Mouse (Mus musculus) adrenal gland, adult (tissue): ENCODE measurements at regions not wholly inside any gene's neighbourhood (a gene's known extent, or its start where the extent isn't known, plus 50 kb on each side); places are given as distances from the start of the nearest gene placed in this dataset.
A peak's percentile ranks its signal among the peaks of the same experiment; 100 is the strongest.

Experiments
- DNase-seq, 2 experiments: peaks; one replicate each; pipeline ENCODE4 v3.0.0; 2022 to 2023; ENCODE audit warnings: low spot score in 1 of 2; ENCODE audit not compliant: inconsistent age in 2 of 2

GRCm38 (mm10) chr3:149331251-149331960 is 341.1 kb upstream of the Adgrl2 start:
- no peak for DNase-seq

- DNase-seq, result peak; percentile 51 to 70
Observed at GRCm38 (mm10) chr3:149330716-149331115, 340.4 kb upstream of the Adgrl2 start.

DNA sequence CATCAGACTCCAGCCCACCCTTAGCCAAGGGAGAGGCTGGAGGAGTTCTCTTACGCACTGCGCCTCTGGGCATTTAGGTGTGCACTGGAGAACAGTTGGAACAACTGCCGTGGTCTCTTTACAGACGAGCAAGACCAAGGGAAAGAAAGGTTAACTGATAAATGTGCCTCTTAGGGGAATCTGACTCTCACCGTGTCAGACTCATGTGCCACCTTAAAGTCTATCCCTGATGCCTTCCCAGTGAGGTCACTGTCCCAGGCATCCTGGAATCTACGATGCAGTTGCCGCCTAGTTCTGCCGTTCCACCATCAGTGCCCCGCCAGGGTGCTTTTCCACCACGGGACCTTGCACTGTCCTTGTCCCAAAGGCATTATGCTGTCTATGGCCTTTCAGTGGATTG is 339.7 kb upstream of the Adgrl2 start:
- DNase-seq, result no peak

- DNase-seq, result no peak
Observed at GRCm38 (mm10) chr3:149329615-149330014, 339.3 kb upstream of the Adgrl2 start.

GRCm38 (mm10) chr3:149326664-149327063 is 336.3 kb upstream of the Adgrl2 start:
- DNase-seq, result peak; percentile 42 to 77

DNA sequence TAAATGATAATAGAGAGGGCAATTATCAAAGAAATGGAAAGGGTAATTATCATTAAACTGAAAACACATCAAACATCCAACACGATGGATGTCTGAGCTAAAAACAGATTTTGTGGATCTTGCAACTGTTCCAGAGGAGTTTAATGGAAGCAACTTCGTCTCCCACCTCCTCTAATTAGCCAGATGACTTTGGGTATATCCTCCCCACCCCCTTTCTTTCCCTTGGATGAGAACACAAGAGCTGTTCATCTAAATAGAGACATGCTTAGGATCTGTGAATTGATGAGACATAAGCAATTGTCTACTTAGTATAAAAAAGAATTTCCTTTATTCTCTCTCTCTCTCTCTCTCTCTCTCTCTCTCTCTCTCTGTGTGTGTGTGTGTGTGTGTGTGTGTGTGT is 333.7 kb upstream of the Adgrl2 start:
- no peak for DNase-seq

GRCm38 (mm10) chr3:149318728-149319127 is 328.4 kb upstream of the Adgrl2 start:
- no peak for DNase-seq

- DNase-seq, result no peak
Observed at GRCm38 (mm10) chr3:149314258-149314657, 323.9 kb upstream of the Adgrl2 start.

GRCm38 (mm10) chr3:149313217-149313616 is 322.9 kb upstream of the Adgrl2 start:
- DNase-seq, result no peak

GRCm38 (mm10) chr3:149311576-149311975 is 321.2 kb upstream of the Adgrl2 start:
- DNase-seq, result no peak

- no peak for DNase-seq
Observed at GRCm38 (mm10) chr3:149306709-149307108, 316.4 kb upstream of the Adgrl2 start.

- no peak for DNase-seq
Observed at GRCm38 (mm10) chr3:149306291-149306690, 315.9 kb upstream of the Adgrl2 start.

DNA sequence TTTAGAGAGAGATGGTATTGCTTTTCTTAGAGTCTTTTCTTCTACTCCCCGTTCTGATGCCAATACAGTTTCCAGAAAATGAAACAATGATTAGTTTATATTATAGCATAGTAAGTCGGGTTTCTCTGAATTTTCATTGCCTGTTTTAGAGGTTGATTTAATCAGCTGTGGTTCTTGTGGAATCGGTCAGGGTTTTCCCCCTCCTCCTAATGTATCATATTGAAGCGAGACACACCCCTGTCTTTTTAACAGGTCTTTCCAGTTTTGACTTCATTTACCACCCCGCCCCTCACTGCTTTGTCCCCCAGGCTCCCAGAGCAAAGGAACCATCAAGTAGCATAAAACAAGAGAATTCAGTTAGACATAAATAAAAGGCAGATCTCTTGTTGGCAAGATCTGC is 315.1 kb upstream of the Adgrl2 start:
- DNase-seq, result no peak

- no peak for DNase-seq
Observed at GRCm38 (mm10) chr3:149305011-149305413, 314.7 kb upstream of the Adgrl2 start.

DNA sequence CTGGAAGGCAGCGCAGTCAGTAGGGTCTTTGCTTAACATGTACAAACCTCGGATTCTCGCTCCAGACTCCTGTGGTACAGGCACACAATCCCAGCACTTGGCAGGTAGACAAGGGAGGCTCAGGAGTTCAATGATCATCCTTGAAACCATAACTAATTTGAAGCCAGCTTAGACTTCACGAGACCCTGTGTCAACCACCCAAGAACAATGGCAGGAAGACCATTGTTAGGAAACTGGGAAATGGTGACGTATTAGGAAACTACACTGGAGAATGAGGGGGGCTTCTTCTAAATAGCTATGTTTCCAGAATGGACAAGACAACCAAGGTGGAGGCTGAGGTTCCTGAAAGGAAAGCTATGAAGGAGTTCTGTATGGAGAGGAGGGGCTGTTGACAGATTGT is 313.1 kb upstream of the Adgrl2 start:
- no peak for DNase-seq

- DNase-seq, result no peak
Observed at GRCm38 (mm10) chr3:149300002-149300401, 309.6 kb upstream of the Adgrl2 start.

GRCm38 (mm10) chr3:149296419-149296962 is 306.1 kb upstream of the Adgrl2 start:
- DNase-seq, result no peak

DNA sequence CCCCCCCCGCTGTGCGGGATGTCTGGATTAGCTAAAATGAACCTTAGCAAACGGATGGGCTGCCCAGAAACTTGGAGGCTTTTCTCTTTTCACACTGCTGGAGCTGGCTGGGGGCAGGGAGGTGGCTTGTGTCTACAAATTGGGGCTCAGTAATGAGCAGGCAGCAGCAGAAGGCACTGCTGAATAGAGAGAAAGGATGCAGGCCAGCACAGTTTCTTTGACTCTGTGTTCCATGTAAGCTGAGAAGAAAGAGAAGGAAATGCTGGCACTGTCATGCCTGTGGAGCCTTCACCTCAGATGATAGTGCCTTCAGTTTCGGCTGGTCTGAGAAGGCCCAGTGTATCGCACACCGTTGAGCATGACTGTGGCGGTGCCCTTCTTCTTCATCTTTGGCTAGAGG is 305.6 kb upstream of the Adgrl2 start:
- DNase-seq, result no peak

GRCm38 (mm10) chr3:149295257-149295831 is 305.0 kb upstream of the Adgrl2 start:
- no peak for DNase-seq

GRCm38 (mm10) chr3:149294445-149294844 is 304.1 kb upstream of the Adgrl2 start:
- no peak for DNase-seq

DNA sequence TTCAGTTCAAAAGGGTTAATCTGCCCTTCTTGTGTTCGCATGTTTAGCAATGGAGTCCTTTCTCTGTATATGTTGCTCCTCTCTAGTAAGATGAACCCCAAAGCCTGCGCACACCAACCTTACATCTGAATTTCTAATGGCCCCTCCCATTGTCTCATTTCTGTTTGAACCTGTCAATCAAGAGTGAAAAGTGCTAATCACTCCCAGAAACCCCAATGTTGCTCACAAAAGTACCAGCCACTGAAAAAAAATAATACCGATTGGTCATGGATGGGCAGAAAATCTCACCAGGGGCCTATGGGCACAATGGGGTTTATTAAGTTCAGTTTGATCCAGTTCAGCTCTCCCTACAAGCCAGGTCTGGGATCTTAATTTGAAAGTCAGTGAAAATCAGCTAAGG is 302.1 kb upstream of the Adgrl2 start:
- DNase-seq, result no peak

DNA sequence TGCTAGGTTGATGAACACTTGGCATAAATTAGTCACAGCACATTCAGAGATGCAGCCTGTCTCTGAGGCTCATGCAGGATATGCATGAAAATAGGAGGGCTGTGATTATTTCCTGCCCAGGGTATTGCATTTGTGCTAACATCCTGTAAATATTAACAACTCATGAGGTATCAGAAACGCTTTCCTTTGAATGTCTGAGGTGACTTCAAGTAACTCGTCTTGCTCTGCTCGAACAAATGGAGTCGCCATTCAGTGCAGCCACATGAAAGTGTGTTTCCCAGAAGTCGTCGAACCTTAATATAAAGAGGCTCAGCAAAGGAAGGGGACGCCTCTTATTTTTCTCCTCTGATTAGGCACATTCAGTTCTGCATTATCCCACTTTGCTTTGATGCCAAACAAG is 301.1 kb upstream of the Adgrl2 start:
- DNase-seq, result no peak

DNA sequence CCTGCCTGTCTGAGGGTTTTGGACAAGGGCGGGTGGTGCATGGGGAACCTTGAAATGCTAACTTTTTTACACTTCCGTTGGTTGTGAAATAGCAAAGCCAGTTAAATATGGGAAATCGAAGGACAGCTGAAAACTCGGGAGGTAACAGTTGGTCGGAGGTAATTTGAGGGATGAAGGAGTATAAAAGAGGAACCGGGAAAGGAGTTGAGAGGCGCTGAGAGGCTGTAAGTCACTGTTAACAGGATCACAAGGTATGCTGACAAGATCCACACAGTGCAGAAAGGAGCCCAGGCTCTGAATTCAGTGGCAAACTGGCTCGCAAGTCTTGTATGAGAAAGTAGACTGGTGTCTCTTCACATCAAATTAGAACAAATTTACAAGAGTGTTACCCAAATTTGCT is 299.9 kb upstream of the Adgrl2 start:
- no peak for DNase-seq
